Mouse (Mus musculus): ENCODE data around the gene Slfn14. TPM values are rescaled to one million over a fixed set of nuclear protein-coding genes. Genes with fewer than 3 reads are reported as not detected.

The Slfn14 gene
- 0.58 and 0.93 TPM in 2 replicates for polyA plus RNA-seq (2012; rRNA removed)

DNA sequence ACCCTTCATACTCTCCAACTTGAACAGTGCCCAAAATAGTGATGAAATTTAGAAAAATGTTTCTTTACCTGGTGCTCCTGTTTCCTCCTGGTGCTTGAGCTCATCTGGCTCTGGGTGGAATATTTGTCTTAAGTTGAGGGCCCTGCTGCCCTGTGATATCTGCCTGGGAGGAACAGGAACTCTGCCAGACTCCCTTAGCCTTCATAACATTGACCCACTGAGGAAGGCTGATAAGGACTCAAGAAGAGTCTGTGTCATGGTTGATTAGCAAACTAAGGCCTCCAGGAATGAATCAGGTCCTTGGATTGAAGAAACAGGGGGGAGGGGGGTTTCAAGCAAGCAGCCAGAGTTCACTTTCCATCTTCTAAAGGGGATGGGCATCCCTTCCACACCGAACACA lies at the start of gene Slfn14:
Slfn14 (minus strand) TSS at position 161 of the 400 bp plus-strand sequence.

DNA sequence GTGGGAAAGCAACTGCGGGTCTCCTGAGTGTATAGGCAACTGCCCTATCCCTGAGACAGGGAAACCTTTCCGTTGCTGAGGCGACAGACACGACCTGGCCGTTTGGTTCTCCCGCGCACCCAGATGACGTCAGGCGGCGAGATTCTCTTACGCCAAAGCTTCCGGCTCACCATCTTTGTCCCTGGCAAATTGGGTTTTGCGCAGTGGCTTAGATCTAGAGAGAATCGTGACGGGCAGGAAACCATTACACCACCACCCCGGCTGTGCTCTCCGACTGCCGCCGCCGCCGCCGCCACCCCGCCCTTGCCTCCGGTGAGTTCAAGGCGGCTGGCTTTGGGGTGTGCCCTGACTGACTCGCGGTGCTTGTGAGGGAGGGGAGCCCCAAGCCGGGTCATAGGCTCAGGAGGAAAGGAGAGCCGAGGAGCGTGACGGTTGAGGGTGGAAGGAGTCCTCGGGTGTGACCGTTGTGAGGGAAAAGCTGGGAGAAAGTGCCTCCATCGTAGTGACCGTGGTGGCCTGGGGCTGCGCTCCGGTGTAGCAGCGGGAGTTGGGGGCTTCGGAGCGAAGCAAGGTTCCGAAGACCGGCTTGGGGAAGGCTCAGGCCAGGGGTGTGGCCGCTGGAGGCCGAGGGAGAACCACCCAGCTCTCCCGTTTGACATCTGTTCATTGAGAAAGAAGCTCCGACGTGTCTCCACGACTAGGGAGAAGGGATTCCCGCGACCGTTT lies 16.2 kb upstream of the Slfn14 start, which contains the start of gene Pex12:
Pex12 (minus strand) TSS at position 61 of the 726 bp plus-strand sequence.

DNA sequence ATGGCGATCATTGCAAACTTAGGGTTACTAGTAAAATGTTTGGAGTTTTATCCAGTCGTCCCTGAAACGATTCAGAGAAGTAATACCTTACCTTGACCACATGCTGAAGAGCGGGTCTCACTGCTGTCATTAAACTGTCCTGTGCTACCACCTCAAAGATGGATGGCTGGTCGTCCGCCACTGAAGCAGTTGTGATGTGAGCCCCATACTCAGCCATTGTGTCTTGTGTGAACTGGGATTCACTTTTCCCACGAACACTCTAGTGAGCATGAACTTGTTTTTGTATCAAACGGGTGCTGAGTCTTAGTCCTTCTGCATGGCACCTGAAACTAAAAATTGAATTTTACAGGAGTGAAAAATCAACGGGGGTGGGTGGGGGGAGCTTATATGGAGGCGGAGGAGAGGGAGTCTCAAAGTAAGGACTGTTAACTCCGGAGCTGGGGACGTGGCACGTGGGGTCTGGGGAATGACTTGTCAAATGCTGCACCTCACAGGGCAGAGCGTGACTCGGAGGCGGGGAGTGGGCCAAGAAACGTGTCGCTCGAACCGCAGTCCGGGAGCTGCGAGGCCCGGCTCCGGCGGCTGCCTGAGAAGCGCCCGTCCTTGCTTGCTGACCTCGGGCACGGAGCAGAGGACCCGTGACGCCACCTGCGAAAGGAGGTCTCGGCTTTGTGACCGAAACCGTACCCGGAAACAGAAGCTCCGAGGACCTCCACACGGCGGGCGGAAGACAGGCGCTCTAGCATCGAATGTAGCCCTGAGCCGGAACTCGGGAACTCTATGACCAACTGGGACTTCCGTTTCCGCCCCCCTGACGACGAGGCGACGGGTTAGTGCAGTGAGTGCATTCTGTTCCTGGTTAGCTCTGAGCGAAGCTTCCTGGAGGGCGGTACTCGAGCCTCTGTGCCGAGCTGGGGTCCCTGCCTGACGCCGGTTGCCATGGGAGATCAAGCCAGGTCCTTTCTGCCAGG lies 12.0 kb upstream of the Slfn14 start, which contains the start of gene Ap2b1:
Ap2b1 (plus strand) TSS at position 800 of the 971 bp plus-strand sequence.

Other genes with a start within 250 kb of the Slfn14 start
- gene Slfn2, start 221.6 kb downstream of the Slfn14 start, polyA plus RNA-seq (2012; rRNA removed): 2.4 and 2.8 TPM in 2 replicates
- 0.34 and 0.50 TPM in 2 replicates for gene Slfn1, start 169.9 kb downstream of the Slfn14 start, polyA plus RNA-seq (2012; rRNA removed)
- 0.34 and 0.53 TPM in 2 replicates for gene Slfn4, start 111.5 kb downstream of the Slfn14 start, polyA plus RNA-seq (2012; rRNA removed)
- gene Slfn3, start 95.4 kb downstream of the Slfn14 start, polyA plus RNA-seq (2012; rRNA removed): 0.21 and 0.32 TPM in 2 replicates
- gene Ap2b1, start 12.3 kb upstream of the Slfn14 start, polyA plus RNA-seq (2012; rRNA removed): 31.6 and 37.4 TPM in 2 replicates
- 8.9 and 9.3 TPM in 2 replicates for gene Pex12, start 15.9 kb upstream of the Slfn14 start, polyA plus RNA-seq (2012; rRNA removed)
- gene Rasl10b, start 122.4 kb upstream of the Slfn14 start, polyA plus RNA-seq (2012; rRNA removed): 3.0 TPM in 2 replicates
- gene Gas2l2, start 142.7 kb upstream of the Slfn14 start, polyA plus RNA-seq (2012; rRNA removed): 3.4 and 3.5 TPM in 2 replicates
- gene 1700020L24Rik, start 151.0 kb upstream of the Slfn14 start, polyA plus RNA-seq (2012; rRNA removed): 0.41 and 0.51 TPM in 2 replicates
- gene Mmp28, start 176.3 kb upstream of the Slfn14 start, polyA plus RNA-seq (2012; rRNA removed): 8.9 and 11.6 TPM in 2 replicates
- 2.2 and 2.3 TPM in 2 replicates for gene Taf15, start 186.4 kb upstream of the Slfn14 start, polyA plus RNA-seq (2012; rRNA removed)
- gene Heatr9, start 235.4 kb upstream of the Slfn14 start, polyA plus RNA-seq (2012; rRNA removed): not detected in 2 replicates
- gene Ccl5, start 243.8 kb upstream of the Slfn14 start, polyA plus RNA-seq (2012; rRNA removed): 16.5 and 41.1 TPM in 2 replicates

Data from ovary, adult 2 months (tissue).